Comparison of ENCODE assay signal across 17 mouse cellular contexts in the genomic region with DNA sequence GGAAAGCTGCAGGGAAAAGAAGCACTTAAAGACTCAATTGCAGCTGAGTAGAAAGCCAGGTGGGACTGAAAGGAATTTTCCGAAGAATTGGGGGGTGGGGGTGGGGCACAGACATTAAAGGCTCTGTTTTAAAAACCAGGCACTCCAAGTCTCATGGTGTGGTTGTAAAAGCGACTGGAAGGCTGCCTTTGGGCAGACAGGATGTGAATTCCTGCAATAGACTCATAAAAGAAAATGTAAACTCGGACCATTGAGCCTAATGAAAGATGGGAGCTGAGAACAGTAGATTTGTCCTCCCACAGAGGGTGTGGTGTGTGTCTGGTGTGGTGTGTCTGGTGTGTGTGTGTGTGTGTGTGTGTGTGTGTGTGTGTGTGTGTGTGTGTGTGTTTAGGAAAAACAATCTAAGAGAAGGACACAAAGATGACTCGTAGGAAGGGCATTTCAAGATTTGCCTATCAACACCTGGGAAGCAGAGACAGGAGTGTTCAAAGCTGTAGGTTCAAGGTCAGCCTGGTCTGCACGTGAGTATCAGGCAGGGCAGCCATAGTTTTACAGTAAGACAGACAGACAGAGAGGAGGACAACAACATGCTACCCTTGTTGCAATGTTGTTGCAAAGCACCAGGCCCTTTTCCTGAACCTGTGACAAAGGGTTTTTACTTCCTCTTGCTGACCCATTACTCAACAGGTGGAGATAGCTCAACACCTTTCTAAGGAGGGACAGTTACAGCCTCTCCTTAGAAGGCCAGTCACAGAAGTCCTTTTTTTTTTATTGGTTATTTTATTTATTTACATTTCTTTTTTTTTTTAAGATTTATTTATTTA. TPM values are rescaled to one million over a fixed set of nuclear protein-coding genes. Genes with fewer than 3 reads are reported as not detected.
DNase-seq lines count a peak whose midpoint lies in the region; ATAC-seq lines count a peak whose summit lies in the region.
"Had no signal": no experiment of that assay in that cellular context is flagged by ENCODE, and none has a peak within 500 bp of the region (broad histone marks: within the 10 kb centered on the region; RNA-seq: fewer than 3 reads in every experiment).

No protein-coding gene starts in this region.

- no peaks in the 10 kb centered on the region for H3K36me3 ChIP-seq in neural tube, embryonic 11.5 days (ENCODE audit: control insufficient read depth, insufficient read depth, low read length)
- H3K36me3 ChIP-seq in limb, embryonic 15.5 days, result no peaks in the 10 kb centered on the region
- H3K36me3 ChIP-seq: G1E; intestine, embryonic 15.5 days; liver, embryonic 15.5 days had no signal

- no peaks in the 10 kb centered on the region for H3K9me3 ChIP-seq in neural tube, embryonic 11.5 days (ENCODE audit: control insufficient read depth, low read length)
- H3K9me3 ChIP-seq in limb, embryonic 15.5 days, result no peaks in the 10 kb centered on the region
- H3K9me3 ChIP-seq: G1E; intestine, embryonic 15.5 days; liver, embryonic 15.5 days had no signal

- H3K9ac ChIP-seq in neural tube, embryonic 11.5 days (ENCODE audit: low read length), result no peak overlapping the region
- H3K9ac ChIP-seq in limb, embryonic 15.5 days, result no peak overlapping the region
- H3K9ac ChIP-seq: intestine, embryonic 15.5 days; liver, embryonic 15.5 days had no signal

- 10% methylated on average over 5 of the region's 5 CpGs for WGBS in neural tube, embryonic 11.5 days
- 15% methylated on average over 5 of the region's 5 CpGs for WGBS in limb, embryonic 15.5 days

- no peaks in the 10 kb centered on the region for H3K27me3 ChIP-seq in neural tube, embryonic 11.5 days (ENCODE audit: control insufficient read depth, insufficient read depth, low read length)
- no peaks in the 10 kb centered on the region for H3K27me3 ChIP-seq in limb, embryonic 15.5 days
- H3K27me3 ChIP-seq: intestine, embryonic 15.5 days had no signal

- 0 out of 2 replicates have a peak overlapping the region, but pooled peaks have one; percentile 7 for H3K4me2 ChIP-seq in neural tube, embryonic 11.5 days (ENCODE audit: low read depth)
- no peak overlapping the region for H3K4me2 ChIP-seq in limb, embryonic 15.5 days
- H3K4me2 ChIP-seq: heart, embryonic 11.5 days; intestine, embryonic 15.5 days had no signal

- no peak for DNase-seq in neural tube, embryonic 11.5 days (ENCODE audit: low spot score)
- no peak for DNase-seq in neural tube, embryonic 10.5 days (ENCODE audit: extremely low spot score, low spot score)
- peak; percentile 83 for DNase-seq in forelimb bud, embryonic 11.5 days (ENCODE audit: low read depth, low spot score)
- DNase-seq in urinary bladder, postnatal 36 days (ENCODE audit: low spot score in 2 of 2), result no peak
- no peak for DNase-seq in adrenal gland, postnatal 25 days
- no peak for DNase-seq in frontal cortex, postnatal 25 days (ENCODE audit: low spot score in 2 of 2)
- DNase-seq: adrenal gland, postnatal 14 days; cerebellum, adult 9-10 months; layer of hippocampus, adult 9-11 months; thymus, postnatal 25 days had no signal

- no peak for ATAC-seq in neural tube, embryonic 11.5 days (ENCODE audit: insufficient read depth, low FRiP score, low TSS enrichment)
- ATAC-seq in limb, embryonic 15.5 days (ENCODE audit: insufficient number of reproducible peaks, low FRiP score, low TSS enrichment, low read depth), result no peak
- ATAC-seq in neutrophil, adult 5-6 weeks (ENCODE audit: extremely low read depth, insufficient number of reproducible peaks, low FRiP score, poor library complexity, severe bottlenecking), result peak; percentile 75
- ATAC-seq: intestine, embryonic 15.5 days had no signal

- H3K4me3 ChIP-seq in neural tube, embryonic 11.5 days (ENCODE audit: low read depth, low read length), result no peak overlapping the region
- no peak overlapping the region for H3K4me3 ChIP-seq in limb, embryonic 15.5 days
- H3K4me3 ChIP-seq: intestine, embryonic 15.5 days; liver, embryonic 15.5 days had no signal

- H3K27ac ChIP-seq in neural tube, embryonic 11.5 days (ENCODE audit: low read depth, low read length), result no peak overlapping the region
- H3K27ac ChIP-seq in limb, embryonic 15.5 days, result peak overlapping the region; percentile 84
- H3K27ac ChIP-seq: intestine, embryonic 15.5 days; liver, embryonic 15.5 days had no signal

- H3K4me1 ChIP-seq in neural tube, embryonic 11.5 days (ENCODE audit: control insufficient read depth, insufficient read depth, low read length), result no peaks in the 10 kb centered on the region; the same call in none of the 2 replicates
- peaks cover 24% of the 10 kb centered on the region for H3K4me1 ChIP-seq in limb, embryonic 15.5 days

RNA-seq across cellular contexts. Expression of a gene that starts 35.1 kb away (rescaled TPM):
- 31.1 and 39.5 TPM in 2 replicates for polyA plus RNA-seq in neural tube, embryonic 11.5 days (2014; fragmentation: Nextera tagmentation; extraction: Ambion mirVana)
- 91.6 and 100 TPM in 2 replicates for polyA plus RNA-seq in limb, embryonic 15.5 days (2015; fragmentation: Nextera tagmentation; extraction: Ambion mirVana)
- 315 and 331 TPM in 2 replicates for total RNA-seq in neutrophil, adult 5-6 weeks (2017)
- 4.8 and 7.9 TPM in 2 replicates for total RNA-seq in adrenal gland, postnatal 25 days (2021)

RNA-seq across cellular contexts. Expression of a gene that starts 53.4 kb away (rescaled TPM):
- 4.8 and 5.1 TPM in 2 replicates for polyA plus RNA-seq in neural tube, embryonic 11.5 days (2014; fragmentation: Nextera tagmentation; extraction: Ambion mirVana)
- polyA plus RNA-seq in limb, embryonic 15.5 days (2015; fragmentation: Nextera tagmentation; extraction: Ambion mirVana), result 6.7 and 7.1 TPM in 2 replicates
- total RNA-seq in neutrophil, adult 5-6 weeks (2017), result 32.8 and 38.8 TPM in 2 replicates
- 22.0 and 22.8 TPM in 2 replicates for total RNA-seq in adrenal gland, postnatal 25 days (2021)

RNA-seq across cellular contexts. Expression of a gene that starts 59.1 kb away (rescaled TPM):
- polyA plus RNA-seq in neural tube, embryonic 11.5 days (2014; fragmentation: Nextera tagmentation; extraction: Ambion mirVana), result 0.11 TPM in 1 of 2 replicates, not detected in the other
- polyA plus RNA-seq in limb, embryonic 15.5 days (2015; fragmentation: Nextera tagmentation; extraction: Ambion mirVana), result 0.17 and 0.20 TPM in 2 replicates
- not detected in 2 replicates for total RNA-seq in neutrophil, adult 5-6 weeks (2017)
- total RNA-seq in adrenal gland, postnatal 25 days (2021), result not detected in 2 replicates
- total RNA-seq: adrenal gland, postnatal 14 days had no signal
- polyA plus RNA-seq: G1E; liver, embryonic 15.5 days; spleen, adult 2 months had no signal

Comparison
In these comparisons a context has a peak if more than half of its experiments do, and no peak if none do; other contexts are left out.
1. RNA of a gene that starts 35.1 kb away (total RNA-seq): 315 to 331 TPM in neutrophil, adult 5-6 weeks; 4.8 to 7.9 TPM in adrenal gland, postnatal 25 days; every median in the first group is over 10 times any median in the second.